Mouse (Mus musculus): Measurements from ENCODE around the gene Dlgap3.

Dlgap3 gene

GRCm38 (mm10) chr4:127223291-127223690, 54.3 kb downstream of the Dlgap3 start:
- DNase-seq, result no peak

- DNase-seq, result no peak
Observed at GRCm38 (mm10) chr4:127223755-127224154, 54.8 kb downstream of the Dlgap3 start.

DNA sequence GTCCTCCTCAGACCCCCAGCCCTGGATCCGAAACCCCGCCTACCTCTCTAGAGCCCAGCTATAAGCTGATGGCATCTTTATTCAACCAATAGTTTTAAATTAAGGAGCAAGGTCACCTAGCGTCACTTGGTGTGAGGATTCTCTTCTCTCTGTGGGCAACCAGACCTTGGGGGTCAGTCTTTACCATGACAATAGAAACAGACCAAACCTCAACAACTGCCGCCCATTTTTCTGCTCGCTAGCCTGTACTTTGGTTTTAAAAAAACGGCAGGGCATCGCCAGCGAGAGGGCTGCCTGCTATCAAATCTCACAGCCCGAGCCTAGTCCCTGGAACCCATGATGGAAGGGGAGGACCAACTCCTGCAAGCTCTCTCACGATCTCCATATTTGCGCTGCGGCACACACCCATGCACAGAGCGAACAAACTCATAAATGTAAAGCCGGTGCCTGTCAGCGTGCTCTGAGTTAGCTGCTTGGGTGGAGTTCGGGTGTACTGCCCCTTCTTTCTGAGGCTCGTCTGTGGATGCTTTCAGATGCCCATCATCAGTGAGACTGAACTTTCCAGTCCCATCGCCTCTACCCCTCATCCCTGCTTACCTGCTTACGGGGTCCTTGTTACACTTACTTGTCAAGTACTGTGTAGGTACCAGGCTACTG, 55.6 kb downstream of the Dlgap3 start:
- DNase-seq, result no peak

DNA sequence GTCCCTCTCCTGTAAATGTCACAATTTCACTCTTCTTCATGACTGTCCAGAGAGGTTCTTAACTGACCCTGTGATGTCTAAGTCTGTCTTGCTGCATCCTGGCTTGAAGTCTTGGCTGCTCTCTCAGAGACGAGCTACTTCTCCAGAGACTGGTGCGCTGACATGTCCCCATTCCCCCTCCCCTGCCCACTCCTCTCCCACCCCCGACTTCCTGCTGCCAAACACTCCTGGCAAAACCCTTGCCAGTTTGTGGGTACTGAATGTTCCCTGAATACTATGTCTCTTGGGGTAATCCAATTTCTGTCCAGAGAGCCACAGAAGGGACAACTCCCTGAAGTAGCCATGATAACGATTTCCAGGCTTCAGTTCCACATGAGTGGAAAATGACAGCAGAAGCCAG, 57.1 kb downstream of the Dlgap3 start:
- DNase-seq, result no peak

- DNase-seq, result no peak
Observed at GRCm38 (mm10) chr4:127227051-127227673, 58.2 kb downstream of the Dlgap3 start.

DNA sequence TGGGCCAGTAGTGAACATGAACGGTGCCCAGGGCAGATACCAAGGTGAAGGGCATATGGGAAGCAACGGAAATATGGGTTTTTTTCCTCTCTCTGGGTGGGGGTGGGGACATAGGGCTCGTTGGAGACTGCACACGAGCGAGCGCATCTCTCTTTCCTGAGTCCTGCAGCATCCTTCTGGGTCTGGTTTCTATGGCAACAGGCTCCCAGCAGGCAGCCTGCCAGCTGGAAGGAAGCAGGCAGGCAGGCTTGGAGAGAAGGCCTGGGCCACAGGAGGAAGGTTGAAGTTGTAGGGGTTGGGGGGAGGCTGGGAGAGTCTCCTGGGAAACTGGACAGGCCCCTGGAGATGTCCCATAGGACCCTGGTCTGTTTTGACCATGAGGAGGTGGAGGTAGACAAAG, 63.0 kb downstream of the Dlgap3 start:
- no peak for DNase-seq

- no peak for DNase-seq
Observed at GRCm38 (mm10) chr4:127232551-127232950, 63.5 kb downstream of the Dlgap3 start.

GRCm38 (mm10) chr4:127233416-127234125, 64.6 kb downstream of the Dlgap3 start:
- DNase-seq, result no peak

- DNase-seq, result peak; percentile 87
Observed at GRCm38 (mm10) chr4:127235742-127236487, 66.9 kb downstream of the Dlgap3 start.

GRCm38 (mm10) chr4:127236631-127237030, 67.6 kb downstream of the Dlgap3 start:
- no peak for DNase-seq

- DNase-seq, result no peak
Observed at GRCm38 (mm10) chr4:127237271-127237670, 68.3 kb downstream of the Dlgap3 start.

DNA sequence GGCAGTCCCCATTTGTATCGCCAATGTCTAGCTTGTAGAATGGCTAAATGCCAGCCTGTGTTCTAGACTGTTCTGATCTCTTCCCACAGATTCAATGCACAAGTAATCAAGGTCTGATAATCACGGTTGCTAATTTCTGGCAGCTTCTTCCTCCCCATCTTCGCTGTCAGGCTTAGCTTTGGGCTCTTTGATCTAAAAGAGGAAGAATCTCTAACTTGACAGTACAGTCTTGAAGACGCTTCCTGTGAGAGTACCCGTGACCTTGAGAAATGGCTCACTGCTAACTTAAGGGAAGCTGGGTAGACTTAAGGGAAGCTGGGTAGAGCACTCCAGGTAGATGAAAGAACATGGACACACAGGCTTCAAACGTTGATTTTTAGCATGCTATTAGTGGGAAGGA, 73.7 kb downstream of the Dlgap3 start:
- no peak for DNase-seq

DNA sequence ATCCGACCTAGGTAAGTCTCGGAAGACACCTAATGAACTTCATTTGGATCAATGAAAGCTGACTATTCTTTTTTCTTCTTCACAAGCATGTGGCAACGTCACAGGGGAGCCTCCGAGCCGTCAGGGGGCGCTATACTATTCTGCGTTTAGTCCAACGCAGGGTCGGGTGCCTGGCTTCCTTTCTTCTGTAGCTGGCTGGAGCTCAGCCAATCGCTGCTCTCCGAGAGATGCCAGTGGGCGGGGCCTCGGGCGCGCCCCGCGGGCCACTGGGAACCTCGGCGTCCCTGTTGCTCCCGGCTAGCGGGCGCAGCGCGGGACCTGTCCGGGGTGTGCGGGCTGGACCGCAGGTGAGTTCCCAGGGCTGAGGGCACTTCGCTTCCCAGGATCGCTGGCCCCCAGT, 74.5 kb downstream of the Dlgap3 start, which contains the start of gene Smim12:
Smim12 (plus strand) TSS at position 233 of the 400 bp plus-strand sequence.
- peak; percentile 99 for DNase-seq

DNA sequence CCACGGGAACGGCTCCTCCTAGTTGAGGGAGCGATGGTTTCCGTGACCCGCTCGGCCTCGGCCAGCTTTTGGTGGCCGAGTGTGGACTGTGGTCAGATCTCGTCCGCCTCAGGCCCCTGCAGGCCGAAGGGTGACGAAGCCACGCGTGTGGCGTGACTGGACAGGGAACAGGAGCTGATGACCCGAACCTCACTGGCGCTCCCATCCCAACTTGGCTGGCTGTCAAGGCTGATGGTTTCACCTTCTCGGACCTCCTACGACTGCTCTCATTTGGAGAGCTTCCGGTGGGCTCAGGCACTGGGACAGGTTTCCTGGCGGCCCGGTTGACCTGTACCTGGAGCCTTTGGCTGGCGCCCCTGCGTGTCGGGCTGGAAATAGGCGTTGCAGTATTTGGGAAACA, 74.9 kb downstream of the Dlgap3 start:
- no peak for DNase-seq

GRCm38 (mm10) chr4:127249701-127250349, 80.8 kb downstream of the Dlgap3 start:
- peak; percentile 95 for DNase-seq

GRCm38 (mm10) chr4:127251963-127252585, 83.1 kb downstream of the Dlgap3 start:
- peak; percentile 84 for DNase-seq

DNA sequence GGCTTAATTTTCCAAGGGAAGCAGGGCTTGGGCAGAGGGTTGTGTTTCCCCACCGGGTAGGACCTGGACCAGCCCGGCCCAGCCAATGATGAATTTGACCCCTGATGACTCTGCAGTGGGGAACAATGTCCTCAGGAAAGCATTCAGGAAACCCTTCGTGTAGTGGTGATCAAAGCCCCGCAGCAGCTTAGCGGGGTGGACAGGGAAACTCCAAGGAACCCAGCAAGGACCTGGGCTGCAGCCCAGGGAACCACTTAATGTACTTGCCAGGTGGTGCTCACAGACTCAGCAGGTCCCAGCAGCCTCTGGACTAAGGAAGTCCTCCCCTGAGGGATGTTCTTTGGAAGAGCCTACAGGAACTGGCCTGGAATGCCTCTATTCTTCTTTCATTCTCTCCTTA, 87.7 kb downstream of the Dlgap3 start:
- no peak for DNase-seq

GRCm38 (mm10) chr4:127258186-127258897, 89.3 kb downstream of the Dlgap3 start:
- no peak for DNase-seq

DNA sequence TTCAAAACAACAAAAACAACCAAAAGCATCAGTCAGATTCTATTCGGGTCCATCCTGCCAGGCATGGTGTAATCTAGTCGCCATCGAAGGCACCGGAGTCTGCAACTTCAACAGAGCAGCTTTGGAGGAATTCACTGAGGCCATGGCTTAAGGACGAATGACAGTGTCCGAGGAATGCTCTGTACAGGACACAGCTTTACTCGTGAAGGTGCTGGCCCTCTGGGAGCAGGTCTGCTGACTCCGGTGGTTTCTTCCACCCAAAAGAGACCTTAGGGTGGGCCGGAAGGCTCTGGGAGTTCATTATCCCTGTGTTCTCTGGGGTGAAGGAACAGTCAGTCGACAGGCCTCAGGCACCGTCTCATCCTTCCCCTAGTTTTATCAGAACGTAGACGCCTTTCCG, 92.6 kb downstream of the Dlgap3 start:
- DNase-seq, result no peak

DNA sequence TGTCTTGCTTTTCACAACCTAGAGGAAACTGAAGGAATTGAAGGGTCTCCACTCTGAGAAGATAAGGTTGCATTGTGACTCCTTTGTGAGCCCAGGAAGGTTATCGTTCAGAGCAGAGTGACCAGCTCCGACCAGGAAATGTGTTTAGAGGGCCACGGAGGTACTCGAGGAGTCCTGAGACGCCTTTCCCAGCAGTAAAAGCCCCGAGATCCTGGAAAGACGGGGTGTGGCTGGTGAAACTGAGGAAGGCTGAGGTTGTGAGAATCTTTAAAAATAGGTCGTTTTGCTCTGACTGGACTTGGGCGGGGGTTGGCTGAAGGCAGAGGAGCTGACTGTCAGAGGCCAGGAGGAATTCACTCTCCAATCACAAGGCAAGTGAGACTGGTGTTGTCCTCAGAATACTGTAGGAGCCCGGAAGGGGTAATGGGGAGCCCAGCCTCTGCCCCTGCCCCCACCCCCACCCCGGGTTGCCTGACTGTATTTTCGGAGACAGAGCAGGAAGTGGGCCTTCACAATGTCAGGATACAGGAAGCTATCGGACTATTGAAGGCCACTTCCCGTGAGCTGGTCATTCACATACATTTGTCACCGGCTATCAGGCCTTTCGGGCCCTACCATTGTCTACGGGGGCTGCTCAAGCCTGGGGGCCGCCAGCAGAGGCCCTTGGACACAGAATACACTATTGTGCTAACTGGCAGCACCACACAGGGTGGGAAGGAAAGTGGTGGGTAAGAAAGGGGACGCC, 94.6 kb downstream of the Dlgap3 start:
- peak; percentile 49 for DNase-seq

- no peak for DNase-seq
Observed at GRCm38 (mm10) chr4:127264183-127264554, 95.2 kb downstream of the Dlgap3 start.

All from kidney, postnatal 14 days (tissue).